Mouse (Mus musculus) liver, embryonic 16.5 days (tissue): ENCODE data around the gene Ndrg4. TPM values are rescaled to one million over a fixed set of nuclear protein-coding genes. Genes with fewer than 3 reads are reported as not detected.
"Not testable (repeated sequence)": the region's sequence is repeated elsewhere in the genome, so short reads cannot be mapped to it uniquely, and the experiment has no call there.

Experiments
- ATAC-seq: fragments of 200-750 bp; cut with Nextera tagmentation; 2 replicates; pipeline ENCODE4 v1.8.0; 2017; ENCODE audit warnings: low read depth, mild to moderate bottlenecking, moderate number of reproducible peaks, moderate library complexity
- H3K27ac ChIP-seq: fragments of 300-500 bp; sonication (generic); 2 replicates; pipeline ENCODE4 v1.5.1; 2014; ENCODE audit warnings: mild to moderate bottlenecking, low read length
- H3K27me3 ChIP-seq: fragments of 300-500 bp; sonication (generic); 2 replicates; pipeline ENCODE4 v1.6.1; 2014; ENCODE audit warnings: low read depth, low read length, mixed read lengths; ENCODE audit not compliant: control insufficient read depth, insufficient read depth
- H3K36me3 ChIP-seq: fragments of 300-500 bp; sonication (generic); 2 replicates; pipeline ENCODE4 v1.6.1; 2014; ENCODE audit warnings: mild to moderate bottlenecking; ENCODE audit not compliant: control insufficient read depth, insufficient read depth
- H3K4me1 ChIP-seq: fragments of 300-500 bp; sonication (generic); 2 replicates; pipeline ENCODE4 v1.6.1; 2014; ENCODE audit warnings: low read depth, low read length, mixed read lengths; ENCODE audit not compliant: control insufficient read depth
- H3K4me2 ChIP-seq: fragments of 300-500 bp; sonication (generic); 2 replicates; pipeline ENCODE4 v1.6.1; 2014; ENCODE audit warnings: low read depth, low read length, mixed read lengths
- H3K4me3 ChIP-seq: fragments of 300-500 bp; sonication (generic); 2 replicates; pipeline ENCODE4 v1.5.1; 2014; ENCODE audit warnings: low read depth, mild to moderate bottlenecking, low read length
- H3K9ac ChIP-seq: fragments of 300-500 bp; sonication (generic); 2 replicates; pipeline ENCODE4 v1.6.1; 2014; ENCODE audit warnings: low read depth, low read length
- H3K9me3 ChIP-seq: fragments of 300-500 bp; sonication (generic); replicated peaks from 2 replicates; pipeline ENCODE4 v1.6.1; 2016; ENCODE audit warnings: low read length; ENCODE audit not compliant: control insufficient read depth
- WGBS: fragments of 180-500 bp; shearing (Covaris S2); extraction: QIAGEN DNeasy Blood & Tissue Kit; methylation state at CpG from one replicate; pipeline ENCODE4 v1.1.7; 2014; ENCODE audit not compliant: insufficient replicate concordance; 5-methylcytosine and 5-hydroxymethylcytosine counted together
- polyA plus RNA-seq: library from polyadenylated mRNA; unstranded; fragments of >200 nt; fragmentation: Nextera tagmentation; extraction: Ambion mirVana; gene quantifications from 2 replicates; pipeline ENCODE4 v1.2.1, GENCODE M21; 2015

Ndrg4 gene
- polyA plus RNA-seq, 1 experiment from 2014 or later = 1.0 TPM

DNA sequence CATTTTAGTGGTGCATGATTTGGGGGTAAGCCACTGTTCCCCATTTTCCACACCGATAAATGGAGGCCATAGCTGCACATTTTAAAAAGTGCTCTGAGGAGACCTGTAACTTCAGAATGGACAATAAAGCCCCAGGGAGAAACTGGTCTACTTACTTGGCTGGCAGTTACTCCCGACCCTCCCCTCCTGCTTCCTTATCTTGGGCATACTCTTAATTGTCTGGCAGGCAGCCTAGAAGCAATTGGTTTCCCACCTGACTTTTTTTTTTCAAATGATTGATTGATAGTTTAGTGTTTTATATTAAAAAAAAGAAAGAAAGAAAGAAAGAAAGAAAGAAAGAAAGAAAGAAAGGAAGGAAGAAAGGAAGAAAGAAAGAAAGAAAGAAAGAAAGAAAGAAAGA is 19.3 kb upstream of the Ndrg4 start:
- Histone ChIP-seq H3K9me3 (no peaks in the 10 kb centered on the region), H3K4me3 (no peak overlapping the region), H3K4me1 (no peaks in the 10 kb centered on the region), H3K27me3 (no peaks in the 10 kb centered on the region), H3K36me3 (no peaks in the 10 kb centered on the region), H3K9ac (no peak overlapping the region), H3K4me2 (no peak overlapping the region), H3K27ac (no peak overlapping the region)
- no peak for ATAC-seq
- WGBS = 39% methylated on average over 2 of the region's 2 CpGs

DNA sequence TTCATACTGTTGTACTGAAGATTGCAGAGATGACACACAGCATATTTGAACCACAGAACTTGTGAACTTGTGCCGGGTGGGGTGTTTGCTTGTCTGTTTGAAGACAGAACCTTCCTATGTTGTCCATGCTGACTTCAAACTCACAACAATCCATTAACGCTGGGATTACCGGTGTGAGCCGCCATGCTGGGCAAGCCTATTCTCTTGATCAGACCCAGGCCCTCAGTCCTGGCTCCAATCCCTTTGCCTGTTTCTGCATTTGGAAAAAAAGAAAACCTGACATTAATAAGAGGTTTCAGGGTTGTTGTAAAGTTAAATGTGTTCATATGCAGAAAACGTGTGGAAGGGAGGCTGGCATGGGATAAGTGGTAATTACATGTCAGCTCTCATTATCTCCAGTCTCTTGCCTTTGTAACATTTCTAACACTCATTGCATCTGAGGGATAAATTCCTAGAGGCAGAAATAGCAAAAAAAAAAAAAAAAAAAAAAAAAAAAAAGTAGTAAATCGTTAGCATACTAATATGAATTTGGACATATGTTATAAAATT is 16.4 kb upstream of the Ndrg4 start:
- Histone ChIP-seq H3K27ac (no peak overlapping the region), H3K36me3 (no peaks in the 10 kb centered on the region), H3K9me3 (no peaks in the 10 kb centered on the region), H3K4me2 (no peak overlapping the region), H3K27me3 (no peaks in the 10 kb centered on the region), H3K9ac (no peak overlapping the region), H3K4me1 (no peaks in the 10 kb centered on the region), H3K4me3 (no peak overlapping the region)
- ATAC-seq = no peak
- 64% methylated on average over 6 of the region's 6 CpGs for WGBS

DNA sequence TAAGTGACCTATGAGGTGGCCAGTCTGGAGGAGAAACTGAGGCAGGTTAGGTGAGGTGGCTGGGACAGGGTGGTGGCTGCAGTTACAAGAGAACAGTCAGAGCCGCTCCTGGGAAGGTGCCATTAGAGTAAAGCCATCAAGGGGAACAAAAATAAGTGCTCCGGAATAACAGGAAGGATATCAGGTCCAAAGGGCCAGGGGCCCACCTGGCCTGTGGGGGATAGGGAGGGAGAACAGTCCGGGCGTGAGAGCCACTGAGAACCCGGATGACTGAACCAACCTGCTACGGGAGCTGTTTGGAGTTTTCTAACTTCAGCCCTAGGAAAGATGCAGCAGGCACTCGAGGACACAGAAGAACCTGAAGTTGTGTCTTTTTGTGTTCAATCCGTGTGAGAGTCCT is 15.7 kb upstream of the Ndrg4 start:
- H3K4me3 ChIP-seq = no peak overlapping the region
- H3K27ac ChIP-seq = no peak overlapping the region
- no peak overlapping the region for H3K4me2 ChIP-seq
- H3K36me3 ChIP-seq = no peaks in the 10 kb centered on the region
- H3K9me3 ChIP-seq = no peaks in the 10 kb centered on the region
- no peaks in the 10 kb centered on the region for H3K4me1 ChIP-seq
- ATAC-seq = no peak
- no peaks in the 10 kb centered on the region for H3K27me3 ChIP-seq
- 61% methylated on average over 8 of the region's 8 CpGs for WGBS
- H3K9ac ChIP-seq = no peak overlapping the region

DNA sequence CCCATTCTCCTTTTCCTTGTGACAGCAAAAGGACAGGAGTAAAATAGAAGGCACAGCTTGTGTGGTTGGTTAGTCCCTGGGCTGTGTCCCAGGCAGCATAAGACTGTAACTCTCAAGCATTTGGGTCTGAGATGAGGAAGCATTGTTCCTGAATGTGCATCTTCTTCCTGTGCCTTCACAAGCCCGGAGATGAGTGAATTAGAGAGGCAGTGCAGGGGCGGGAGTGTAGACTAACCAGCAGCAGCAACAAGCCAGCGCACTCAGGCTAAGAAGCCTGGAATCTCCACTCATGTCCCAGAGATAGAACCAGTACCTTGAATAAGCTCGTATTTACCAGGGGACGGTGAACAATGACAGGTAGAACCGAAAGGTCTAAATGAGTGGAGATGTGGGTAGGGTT is 15.2 kb upstream of the Ndrg4 start:
- Histone ChIP-seq H3K9me3 (no peaks in the 10 kb centered on the region), H3K4me3 (no peak overlapping the region), H3K4me1 (no peaks in the 10 kb centered on the region), H3K9ac (no peak overlapping the region), H3K27ac (no peak overlapping the region), H3K4me2 (no peak overlapping the region), H3K27me3 (no peaks in the 10 kb centered on the region), H3K36me3 (no peaks in the 10 kb centered on the region)
- ATAC-seq = no peak
- 59% methylated on average over 6 of the region's 6 CpGs for WGBS

DNA sequence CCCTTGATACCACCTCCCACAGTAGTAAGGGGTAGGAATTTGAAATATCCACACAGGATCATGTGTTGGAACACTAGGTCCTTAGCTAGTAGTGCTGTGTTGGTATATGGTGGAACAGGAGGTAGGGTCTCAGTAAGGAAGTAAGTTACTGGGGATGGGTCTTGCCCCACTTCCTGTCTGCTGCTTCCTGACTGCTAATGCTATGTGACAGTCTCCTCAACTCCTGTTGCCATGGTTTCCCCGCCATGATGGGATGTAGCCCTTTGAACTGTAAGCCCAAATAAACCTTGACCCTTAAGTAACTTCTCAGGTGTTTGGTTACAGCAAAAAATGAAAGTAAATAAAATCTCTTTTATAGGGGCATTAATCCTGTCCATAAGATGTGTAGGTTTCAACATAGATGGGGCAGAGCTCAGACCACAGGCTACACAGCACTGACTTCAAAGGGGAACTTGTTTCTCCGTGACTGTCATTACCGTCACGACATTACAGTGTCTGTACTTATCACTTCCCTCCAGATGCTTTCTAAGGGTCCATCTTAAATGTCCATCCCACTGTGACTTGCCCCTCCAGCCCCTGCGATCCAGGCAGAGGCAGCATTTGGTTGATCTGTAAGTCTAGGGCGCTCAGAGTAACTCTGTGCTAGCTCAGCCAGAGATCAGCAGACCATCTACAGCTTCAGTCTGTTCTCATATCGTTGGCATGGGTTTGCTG is 13.7 kb upstream of the Ndrg4 start:
- Histone ChIP-seq H3K4me3 (no peak overlapping the region), H3K27me3 (no peaks in the 10 kb centered on the region), H3K4me2 (no peak overlapping the region), H3K4me1 (no peaks in the 10 kb centered on the region), H3K9me3 (no peaks in the 10 kb centered on the region), H3K9ac (no peak overlapping the region), H3K36me3 (no peaks in the 10 kb centered on the region), H3K27ac (no peak overlapping the region)
- no peak for ATAC-seq
- WGBS = 19% methylated on average over 7 of the region's 7 CpGs

DNA sequence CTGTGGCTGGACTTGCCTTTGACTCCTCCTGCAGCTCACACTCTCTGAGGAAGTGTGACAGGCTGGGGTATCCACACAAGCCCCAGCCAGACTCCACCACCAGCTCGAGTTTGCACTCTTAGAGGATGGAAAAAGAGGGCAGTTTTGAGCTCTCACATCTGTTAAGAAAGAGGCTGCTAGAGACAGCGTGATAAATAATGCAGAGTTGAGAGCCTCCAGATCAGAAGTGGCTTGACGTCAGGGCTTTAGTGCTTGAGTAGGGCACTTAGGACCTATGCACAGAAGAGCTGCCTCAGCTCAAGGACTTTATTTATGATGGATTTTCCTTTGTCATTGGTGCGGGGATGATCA is 13.2 kb upstream of the Ndrg4 start:
- 50% methylated on average over 4 of the region's 4 CpGs for WGBS
- no peaks in the 10 kb centered on the region for H3K27me3 ChIP-seq
- H3K4me3 ChIP-seq = no peak overlapping the region
- no peak overlapping the region for H3K4me2 ChIP-seq
- H3K4me1 ChIP-seq = no peaks in the 10 kb centered on the region
- H3K9ac ChIP-seq = no peak overlapping the region
- no peaks in the 10 kb centered on the region for H3K36me3 ChIP-seq
- H3K27ac ChIP-seq = no peak overlapping the region
- no peak for ATAC-seq
- H3K9me3 ChIP-seq = no peaks in the 10 kb centered on the region

DNA sequence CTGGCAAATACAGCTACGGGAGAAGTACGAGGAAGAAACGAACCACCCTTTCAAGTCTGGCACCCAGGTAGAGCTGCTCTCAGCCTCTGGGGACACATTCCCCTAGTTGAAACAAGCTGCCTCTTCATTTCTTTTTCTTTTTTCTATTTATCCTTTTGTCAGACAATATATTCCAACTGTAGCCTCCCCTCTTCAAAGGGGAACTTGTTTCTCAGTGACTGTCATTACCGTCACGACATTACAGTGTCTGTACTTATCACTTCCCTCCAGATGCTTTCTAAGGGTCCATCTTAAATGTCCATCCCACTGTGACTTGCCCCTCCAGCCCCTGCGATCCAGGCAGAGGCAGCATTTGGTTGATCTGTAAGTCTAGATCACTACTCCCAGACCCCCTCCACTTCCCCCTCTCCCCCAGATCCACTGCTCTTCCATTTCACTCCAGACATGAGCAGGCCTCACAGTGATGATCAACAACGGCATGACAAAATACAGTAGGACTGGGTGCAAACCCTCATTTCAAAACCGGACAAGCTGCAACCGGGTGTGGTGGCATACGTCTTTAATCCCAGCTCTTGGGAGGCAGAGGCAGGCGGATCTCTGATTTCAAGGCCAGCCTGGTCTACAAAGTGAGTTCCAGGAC is 10.8 kb upstream of the Ndrg4 start:
- H3K4me3 ChIP-seq, H3K4me2 ChIP-seq, H3K4me1 ChIP-seq, H3K9me3 ChIP-seq, H3K9ac ChIP-seq, H3K27ac ChIP-seq, ATAC-seq, H3K27me3 ChIP-seq, H3K36me3 ChIP-seq: not testable (repeated sequence)
- WGBS = 63% methylated on average over 11 of the region's 11 CpGs

DNA sequence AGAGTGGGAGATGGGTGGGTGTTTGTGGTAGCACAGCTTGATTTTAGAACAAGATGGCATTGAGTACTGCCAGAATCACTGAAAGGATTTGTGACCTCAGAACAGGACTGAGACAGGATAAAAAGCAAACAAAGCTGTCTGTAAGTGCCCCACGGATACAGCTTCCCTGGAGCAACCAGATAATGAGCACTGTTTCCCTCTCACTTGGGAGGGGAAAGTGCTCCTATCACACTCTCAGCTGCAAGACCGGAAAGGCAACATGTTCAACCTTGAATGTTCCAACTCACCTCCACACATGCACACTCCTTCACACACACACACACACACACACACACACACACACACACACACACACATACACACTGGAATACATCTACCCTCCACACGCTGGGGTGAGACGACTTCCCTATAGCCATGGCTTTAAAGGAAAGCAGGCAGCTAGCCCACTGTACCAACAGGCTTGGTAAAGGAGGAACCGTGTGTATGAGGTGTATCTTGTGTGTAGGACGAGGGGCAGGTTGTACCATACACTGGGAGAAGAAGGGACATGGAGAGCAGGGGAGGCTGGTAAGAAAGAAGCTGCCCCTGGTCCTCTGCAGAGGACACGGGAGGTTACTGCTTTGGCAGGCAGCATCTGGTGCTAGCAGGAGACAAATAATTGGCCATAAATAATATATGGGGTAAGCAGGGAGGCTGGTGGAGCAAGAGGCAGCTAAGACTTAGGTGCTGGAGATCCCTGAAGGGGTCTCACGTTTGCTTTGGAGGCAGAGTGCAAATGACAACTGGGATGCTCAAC is 8.4 kb upstream of the Ndrg4 start:
- Histone ChIP-seq H3K36me3 (no peaks in the 10 kb centered on the region), H3K4me2 (no peak overlapping the region), H3K27ac (no peak overlapping the region), H3K4me1 (no peaks in the 10 kb centered on the region), H3K27me3 (peaks cover 4% of the 10 kb centered on the region), H3K9me3 (no peaks in the 10 kb centered on the region), H3K4me3 (no peak overlapping the region), H3K9ac (no peak overlapping the region)
- 40% methylated on average over 8 of the region's 8 CpGs for WGBS
- no peak for ATAC-seq

DNA sequence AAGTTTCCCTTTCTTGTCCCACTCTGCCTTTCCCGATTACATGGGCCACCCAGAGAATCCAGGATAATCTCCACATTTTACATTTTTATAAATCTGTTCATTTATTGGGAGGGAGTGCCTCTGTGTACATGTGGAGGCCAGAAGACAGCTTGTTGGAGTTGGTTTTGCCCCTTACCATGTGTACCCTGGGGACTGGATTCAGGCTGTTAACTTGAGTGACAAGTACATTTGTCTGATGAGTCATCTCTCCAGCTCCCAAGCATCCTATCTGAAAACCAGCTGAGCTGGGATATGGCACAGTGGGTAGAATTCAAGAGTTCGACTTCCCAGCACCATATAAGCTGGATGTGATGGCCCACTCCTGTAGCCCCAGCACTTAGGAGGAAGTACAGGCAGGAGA is 6.8 kb upstream of the Ndrg4 start:
- Histone ChIP-seq H3K36me3 (no peaks in the 10 kb centered on the region), H3K4me1 (no peaks in the 10 kb centered on the region), H3K9ac (no peak overlapping the region), H3K27me3 (peaks cover 5% of the 10 kb centered on the region), H3K9me3 (no peaks in the 10 kb centered on the region), H3K4me3 (no peak overlapping the region), H3K27ac (no peak overlapping the region), H3K4me2 (no peak overlapping the region)
- WGBS = 47% methylated on average over 2 of the region's 2 CpGs
- no peak for ATAC-seq
